Mouse (Mus musculus): ENCODE measurements around the gene Rlf. TPM values are rescaled to one million over a fixed set of nuclear protein-coding genes. Genes with fewer than 3 reads are reported as not detected.
"Not testable (repeated sequence)": the region's sequence is repeated elsewhere in the genome, so short reads cannot be mapped to it uniquely, and the experiment has no call there.

Rlf gene
- total RNA-seq, 4 experiments from 2014 or later: 24.7 to 27.1 (median 25.8) TPM

GRCm38 (mm10) chr4:121166697-121167096, 48.2 kb downstream of the Rlf start:
- DNase-seq (ENCODE audit: low spot score in 2 of 2): not testable (repeated sequence)

- no peak for DNase-seq (ENCODE audit: low spot score in 2 of 2)
Measured at GRCm38 (mm10) chr4:121163501-121164030, 51.3 kb downstream of the Rlf start.

- DNase-seq (ENCODE audit: low spot score in 2 of 2): no peak
Measured at GRCm38 (mm10) chr4:121109126-121109525, 105.8 kb downstream of the Rlf start, which contains the start of gene Tmco2. Tmco2 (minus strand) TSS chr4:121109226.

GRCm38 (mm10) chr4:121103304-121103703, 111.6 kb downstream of the Rlf start:
- DNase-seq (ENCODE audit: low spot score in 2 of 2): peak; percentile 13 to 87

- peak; percentile 84 to 91 for DNase-seq (ENCODE audit: low spot score in 2 of 2)
Measured at GRCm38 (mm10) chr4:121097650-121098378, 117.1 kb downstream of the Rlf start, which contains the start of gene Zmpste24. Zmpste24 (minus strand) TSS chr4:121098241.

Other genes with a start within 250 kb of the Rlf start
- 100 to 1,000 TPM; 179 to 188 (median 183) TPM for gene Smap2, start 197.8 kb downstream of the Rlf start, total RNA-seq (2022)
- 1 to 10 TPM; 6.2 to 9.6 (median 6.4) TPM for gene Col9a2, start 175.7 kb downstream of the Rlf start, total RNA-seq (2022)
- 10 to 100 TPM; 23.0 to 26.1 (median 24.9) TPM for gene Zmpste24, start 116.8 kb downstream of the Rlf start, total RNA-seq (2022)
- gene Tmco2, start 105.9 kb downstream of the Rlf start, total RNA-seq (2022): under 1 TPM in 2 of 4 experiments, not detected in 2; 0.58 to 0.66 TPM
- gene Gm12888, start 109.8 kb upstream of the Rlf start, total RNA-seq (2022): not detected
- gene Gm12886, start 208.0 kb upstream of the Rlf start, total RNA-seq (2022): not detected

Data from left cerebral cortex, adult 8-10 months (tissue).